Mouse (Mus musculus): ENCODE results near the gene Trp53i13. TPM values are rescaled to one million over a fixed set of nuclear protein-coding genes. Genes with fewer than 3 reads are reported as not detected.

Gene Trp53i13
- polyA plus RNA-seq, 1 experiment from 2014 or later = 20.5 TPM

GRCm38 (mm10) chr11:77466544-77466943, 49.2 kb downstream of the Trp53i13 start:
- DNase-seq (ENCODE audit: low read depth, low spot score) (no peak), ATAC-seq (no peak)
- ChIA-PET CTCF (interaction anchor here (1.3 kb wide), 1 partner anchor 60 kb away, joined by 4 read pairs; no protein-coding TSS in a partner anchor), POLR2A (interaction anchor here (1.3 kb wide), 1 partner anchor 11 kb away, joined by 3 read pairs; no protein-coding TSS in a partner anchor)
- H3K27me3 ChIP-seq = no peaks in the 10 kb centered on the region
- in situ Hi-C loops (cut with MboI; ENCODE audit: low pct_unique_long_range_greater_than_20kb) = no loop called here
- TF ChIP-seq CTCF (IDR thresholded peaks at IDR 0.05) = no peak

- CTCF ChIA-PET = no interaction called here
- in situ Hi-C loops (cut with MboI; ENCODE audit: low pct_unique_long_range_greater_than_20kb) = no loop called here
- TF ChIP-seq CTCF (IDR thresholded peaks at IDR 0.05) = no peak
- no peaks in the 10 kb centered on the region for H3K27me3 ChIP-seq
- POLR2A ChIA-PET = interaction anchor here (0.6 to 1.3 kb wide), 2 partner anchors 12 to 216 kb away, joined by 3 to 4 read pairs; no protein-coding TSS in a partner anchor
- no peak for DNase-seq (ENCODE audit: low read depth, low spot score)
- no peak for ATAC-seq
Observed at GRCm38 (mm10) chr11:77465111-77465510, 50.7 kb downstream of the Trp53i13 start.

GRCm38 (mm10) chr11:77464684-77465083, 51.1 kb downstream of the Trp53i13 start:
- TF ChIP-seq CTCF (IDR thresholded peaks at IDR 0.05) = no peak
- CTCF ChIA-PET = no interaction called here
- no peaks in the 10 kb centered on the region for H3K27me3 ChIP-seq
- DNase-seq (ENCODE audit: low read depth, low spot score) = peak; percentile 56
- in situ Hi-C loops (cut with MboI; ENCODE audit: low pct_unique_long_range_greater_than_20kb) = no loop called here
- ATAC-seq = no peak
- POLR2A ChIA-PET = no interaction called here

- ATAC-seq (no peak), DNase-seq (ENCODE audit: low read depth, low spot score) (no peak)
- ChIA-PET POLR2A (no interaction called here), CTCF (no interaction called here)
- H3K27me3 ChIP-seq = no peaks in the 10 kb centered on the region
- in situ Hi-C loops (cut with MboI; ENCODE audit: low pct_unique_long_range_greater_than_20kb) = no loop called here
- TF ChIP-seq CTCF (IDR thresholded peaks at IDR 0.05) = no peak
Observed at GRCm38 (mm10) chr11:77463786-77464185, 52.0 kb downstream of the Trp53i13 start.

GRCm38 (mm10) chr11:77463101-77463445, 52.7 kb downstream of the Trp53i13 start:
- ATAC-seq = no peak
- no peaks in the 10 kb centered on the region for H3K27me3 ChIP-seq
- POLR2A ChIA-PET = no interaction called here

GRCm38 (mm10) chr11:77462283-77463100, 53.3 kb downstream of the Trp53i13 start, which contains the start of gene Coro6:
TSS of gene Coro6 (plus strand) at chr11:77462411.
- CTCF ChIA-PET = interaction anchor here (1.4 kb wide), 1 partner anchor 17 kb away, joined by 3 read pairs; no protein-coding TSS in a partner anchor
- POLR2A ChIA-PET = interaction anchor here (0.6 kb wide), 1 partner anchor 625 kb away, joined by 3 read pairs; no protein-coding TSS in a partner anchor
- no peaks in the 10 kb centered on the region for H3K27me3 ChIP-seq
- TF ChIP-seq CTCF (IDR thresholded peaks at IDR 0.05) = no peak
- ATAC-seq = peak; percentile 51
- in situ Hi-C loops (cut with MboI; ENCODE audit: low pct_unique_long_range_greater_than_20kb) = no loop called here
- DNase-seq (ENCODE audit: low read depth, low spot score) = no peak

More at GRCm38 (mm10) chr11:77463101-77463445, 52.7 kb downstream of the Trp53i13 start:
- CTCF ChIA-PET = no interaction called here
- TF ChIP-seq CTCF (IDR thresholded peaks at IDR 0.05) = no peak
- DNase-seq (ENCODE audit: low read depth, low spot score) = no peak
- in situ Hi-C loops (cut with MboI; ENCODE audit: low pct_unique_long_range_greater_than_20kb) = no loop called here

- no peak for TF ChIP-seq CTCF (IDR thresholded peaks at IDR 0.05)
- no peak for ATAC-seq
- ChIA-PET POLR2A (interaction anchor here (0.6 kb wide), 1 partner anchor 624 kb away, joined by 3 read pairs; no protein-coding TSS in a partner anchor), CTCF (interaction anchor here (1.4 kb wide), 1 partner anchor 16 kb away, joined by 3 read pairs; no protein-coding TSS in a partner anchor)
- in situ Hi-C loops (cut with MboI; ENCODE audit: low pct_unique_long_range_greater_than_20kb) = no loop called here
- DNase-seq (ENCODE audit: low read depth, low spot score) = no peak
- H3K27me3 ChIP-seq = no peaks in the 10 kb centered on the region
Observed at GRCm38 (mm10) chr11:77461856-77462255, 53.9 kb downstream of the Trp53i13 start.

Other genes with a start within 250 kb of the Trp53i13 start
- gene Coro6, start 53.6 kb downstream of the Trp53i13 start, polyA plus RNA-seq (2021) = 18.0 TPM
- 30.0 TPM for gene Ankrd13b, start 26.3 kb downstream of the Trp53i13 start, polyA plus RNA-seq (2021)
- 76.8 TPM for gene Git1, start 22.4 kb downstream of the Trp53i13 start, polyA plus RNA-seq (2021)
- gene Abhd15, start 859 bp downstream of the Trp53i13 start, polyA plus RNA-seq (2021) = 0.15 TPM
- not detected for gene Gm10392, start 3.2 kb upstream of the Trp53i13 start, polyA plus RNA-seq (2021)
- gene Taok1, start 91.8 kb upstream of the Trp53i13 start, polyA plus RNA-seq (2021) = 28.7 TPM
- 50.3 TPM for gene Nufip2, start 170.2 kb upstream of the Trp53i13 start, polyA plus RNA-seq (2021)
- not detected for gene Cryba1, start 209.3 kb upstream of the Trp53i13 start, polyA plus RNA-seq (2021)
- gene Myo18a, start 247.3 kb upstream of the Trp53i13 start, polyA plus RNA-seq (2021) = 166 TPM